Mouse (Mus musculus) left cerebral cortex, postnatal 4 days (tissue): ENCODE results near the gene Sacm1l. TPM values are rescaled to one million over a fixed set of nuclear protein-coding genes. Genes with fewer than 3 reads are reported as not detected.

Experiments used
- DNase-seq: peaks from one replicate; pipeline ENCODE4 v3.0.0-alpha.2; 2022
- intact Hi-C: fragments of 180-260 bp; cut with DNase I; formaldehyde crosslinking; loops from one replicate; pipeline ENCODE4 v1.15.1; 2025
- total RNA-seq, 2 experiments: library from RNA; stranded (reverse); gene quantifications; 2 replicates each; pipeline ENCODE4 v1.2.3; 2021

Gene Sacm1l
- 10 to 100 TPM; 43.3 to 46.6 TPM for total RNA-seq

DNA sequence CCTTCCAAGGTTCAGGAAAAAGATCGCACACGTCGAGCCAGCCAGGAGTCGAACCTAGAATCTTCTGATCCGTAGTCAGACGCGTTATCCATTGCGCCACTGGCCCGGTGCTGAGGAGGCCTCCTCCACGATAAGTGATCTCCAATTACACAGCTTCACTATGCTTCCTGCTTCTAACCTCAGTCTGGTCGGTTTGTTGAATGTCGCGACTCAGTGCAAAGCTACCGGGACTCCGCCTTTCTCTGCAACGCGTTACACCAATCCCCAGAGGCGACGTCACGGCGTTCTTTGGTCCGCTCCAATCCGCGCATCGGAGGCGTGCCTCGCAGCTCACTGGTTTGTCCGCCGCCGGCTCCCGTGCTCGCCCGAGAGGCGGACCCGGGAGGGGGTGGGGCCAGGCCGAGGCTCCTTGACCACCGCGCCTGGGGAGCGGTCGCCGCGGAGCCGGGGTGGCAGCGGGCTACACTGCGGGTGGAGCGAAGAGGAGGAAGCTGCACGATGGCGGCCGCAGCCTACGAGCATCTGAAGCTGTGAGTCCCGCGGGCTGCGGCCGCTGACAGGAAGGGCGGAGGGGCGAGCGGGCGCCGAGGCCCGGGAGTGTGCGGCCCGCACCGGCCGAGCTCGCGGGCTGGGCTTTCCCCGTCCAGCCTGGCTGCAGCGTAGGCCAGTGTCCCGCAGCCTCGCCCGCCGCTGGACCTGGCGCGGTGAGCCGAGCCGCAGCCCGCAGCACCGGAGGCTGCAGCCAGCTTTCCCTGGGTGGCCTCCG, at the start of gene Sacm1l:
Gene Sacm1l, plus strand, starts transcription at position 368 of the 766 bp plus-strand sequence.
- DNase-seq: peak; percentile 99
- intact Hi-C loops: loop anchor here (10.0 kb wide), 2 partner anchors 165 to 265 kb away; partner anchors contain the start of genes Lars2 and Tmem158

DNA sequence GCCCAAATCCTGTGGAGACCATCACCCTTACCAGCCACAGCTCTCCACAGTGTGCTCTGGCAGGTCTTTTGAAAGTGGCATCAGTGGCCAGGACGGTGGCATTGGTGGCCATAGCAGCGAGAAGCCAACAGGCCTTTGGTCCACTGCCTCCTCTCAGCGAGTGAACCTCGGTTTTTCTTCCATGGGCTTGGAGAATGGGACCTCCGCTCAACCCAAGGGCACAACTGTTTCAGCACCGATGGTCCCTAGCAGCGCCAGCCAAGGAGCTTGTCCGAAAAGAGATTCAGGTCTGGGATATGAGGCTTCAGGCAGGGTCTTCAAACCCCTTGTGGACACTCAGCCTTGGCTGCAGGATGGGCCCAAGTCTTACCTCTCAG, 49.7 kb upstream of the Sacm1l start:
- intact Hi-C loops: no loop called here
- DNase-seq: no peak

DNA sequence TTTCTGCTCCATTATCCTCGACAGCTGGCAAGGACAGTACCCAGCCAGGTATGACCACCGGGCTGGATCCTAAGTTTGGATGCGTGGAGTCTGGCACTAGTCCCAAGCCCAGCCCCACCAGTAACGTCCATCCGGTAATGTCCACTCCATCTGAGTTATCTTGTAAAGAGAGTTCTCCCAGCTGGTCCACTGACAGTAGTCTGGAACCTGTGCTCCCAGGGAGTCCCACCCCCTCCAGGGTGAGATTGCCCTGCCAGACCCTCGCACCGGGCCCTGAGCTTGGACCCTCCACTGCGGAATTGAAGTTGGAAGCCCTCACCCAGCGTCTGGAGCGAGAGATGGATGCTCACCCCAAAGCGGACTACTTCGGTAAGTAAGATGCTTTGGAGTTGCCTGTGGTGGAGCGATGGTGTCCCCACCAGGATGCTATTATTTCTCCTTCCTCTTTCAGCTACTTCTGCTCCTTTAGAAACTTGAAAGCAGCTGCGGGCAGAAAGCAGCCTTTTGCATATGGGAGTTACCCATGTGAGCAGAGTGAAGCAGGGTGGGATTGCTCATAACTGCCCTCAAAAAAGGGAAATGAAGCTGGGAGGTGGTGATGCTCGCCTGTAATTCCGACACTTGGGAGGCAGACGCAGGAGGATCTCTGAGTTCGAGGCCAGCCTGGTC, 49.2 kb upstream of the Sacm1l start:
- no peak for DNase-seq
- intact Hi-C loops: no loop called here

DNA sequence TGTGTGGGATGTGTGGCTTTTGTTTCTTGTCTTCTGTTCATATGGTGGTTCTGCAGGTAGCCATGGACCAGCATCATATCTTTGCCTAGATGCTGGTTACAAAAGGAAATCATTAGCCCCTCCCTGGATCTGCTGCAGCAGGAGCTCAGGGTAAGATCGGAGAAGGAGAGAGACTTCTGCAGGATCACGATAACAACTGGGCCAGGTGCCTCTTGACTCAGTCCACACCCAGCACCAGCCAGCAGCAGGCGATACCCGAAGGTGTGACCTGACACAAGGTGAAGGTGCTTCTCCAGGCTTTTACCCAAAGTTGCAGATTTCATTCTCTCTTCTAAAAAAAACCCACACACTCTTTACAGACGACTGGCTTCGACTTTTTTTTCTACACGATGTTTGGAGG, 48.4 kb upstream of the Sacm1l start:
- intact Hi-C loops: no loop called here
- no peak for DNase-seq

DNA sequence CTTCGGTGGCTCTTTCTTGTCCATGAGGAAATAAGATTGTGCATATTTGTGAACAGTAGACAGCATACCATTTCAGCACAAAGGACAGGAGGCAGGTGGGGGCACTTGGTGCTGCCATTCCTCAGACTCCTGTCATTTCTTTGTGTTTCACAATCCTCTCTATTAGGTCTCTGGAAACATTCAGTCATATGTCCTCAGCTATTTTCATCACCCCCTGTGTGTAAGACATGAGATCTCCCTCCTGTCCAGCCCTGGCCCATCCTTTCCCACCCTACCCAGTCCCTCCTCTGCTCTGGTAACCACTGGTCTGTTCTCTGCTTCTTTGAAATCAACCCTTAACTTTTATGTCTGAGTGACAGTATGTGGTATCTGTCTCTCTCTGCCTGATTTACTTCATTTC, 46.0 kb upstream of the Sacm1l start:
- no peak for DNase-seq
- intact Hi-C loops: no loop called here

DNA sequence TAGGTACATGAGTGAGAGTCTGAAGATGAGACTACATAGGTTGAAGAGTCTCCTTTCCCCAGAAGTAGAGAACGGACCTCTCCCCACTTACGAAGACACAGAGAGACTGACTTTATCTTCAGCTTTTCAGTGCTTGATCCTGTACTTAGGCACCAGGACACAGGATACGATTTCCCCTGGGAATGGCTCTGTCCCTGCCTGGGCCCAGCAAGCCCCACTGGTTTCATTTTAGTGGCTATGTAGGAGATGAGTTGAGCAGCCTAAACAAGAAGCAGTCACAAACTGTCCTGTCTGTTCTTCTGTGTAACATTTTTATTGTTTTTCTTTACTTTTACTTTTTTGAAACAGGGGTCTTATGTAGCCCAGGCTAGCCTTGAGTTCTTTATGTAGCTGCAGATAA, 44.7 kb upstream of the Sacm1l start:
- intact Hi-C loops: no loop called here

DNA sequence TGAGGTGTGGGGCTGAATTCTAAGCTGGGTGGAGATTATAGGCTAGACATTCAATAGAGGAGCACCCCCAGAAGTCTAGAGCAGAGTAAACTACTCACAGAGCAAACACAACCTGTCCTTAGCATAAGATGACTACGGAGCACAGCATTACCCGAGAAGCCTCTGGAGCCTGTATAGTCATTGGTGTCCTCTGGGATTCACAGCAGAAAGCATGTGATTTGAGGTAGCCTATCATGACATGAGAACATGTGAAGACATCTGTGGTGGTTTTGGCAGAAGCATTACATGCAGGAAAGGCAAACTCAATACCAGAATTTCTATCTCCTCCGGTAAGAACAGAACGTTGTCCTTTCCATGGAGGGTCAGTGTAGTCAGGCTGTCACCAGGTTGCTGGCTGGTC, 44.0 kb upstream of the Sacm1l start:
- intact Hi-C loops: no loop called here
- DNase-seq: no peak

More for the DNA sequence above, 44.7 kb upstream of the Sacm1l start:
- DNase-seq: no peak

DNA sequence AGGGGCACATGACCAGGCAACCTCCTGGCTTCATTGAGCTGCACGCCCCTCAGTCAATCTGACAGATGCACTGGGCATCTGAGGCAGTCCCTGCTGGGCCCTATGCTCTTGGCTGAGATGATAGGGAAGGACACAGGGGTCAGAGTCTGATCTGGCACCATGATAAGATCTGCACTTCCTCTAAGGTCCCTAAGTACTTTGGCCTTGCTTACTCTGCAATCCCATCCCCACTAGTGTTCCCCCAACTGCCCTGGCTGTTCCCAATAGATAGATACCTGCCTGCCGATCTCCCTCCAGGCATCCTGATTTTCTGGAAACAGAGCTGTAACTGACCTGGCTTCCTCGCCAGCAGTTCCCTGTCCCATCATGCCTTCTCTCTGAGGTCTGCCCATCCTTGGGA, 42.9 kb upstream of the Sacm1l start:
- intact Hi-C loops: no loop called here
- no peak for DNase-seq

DNA sequence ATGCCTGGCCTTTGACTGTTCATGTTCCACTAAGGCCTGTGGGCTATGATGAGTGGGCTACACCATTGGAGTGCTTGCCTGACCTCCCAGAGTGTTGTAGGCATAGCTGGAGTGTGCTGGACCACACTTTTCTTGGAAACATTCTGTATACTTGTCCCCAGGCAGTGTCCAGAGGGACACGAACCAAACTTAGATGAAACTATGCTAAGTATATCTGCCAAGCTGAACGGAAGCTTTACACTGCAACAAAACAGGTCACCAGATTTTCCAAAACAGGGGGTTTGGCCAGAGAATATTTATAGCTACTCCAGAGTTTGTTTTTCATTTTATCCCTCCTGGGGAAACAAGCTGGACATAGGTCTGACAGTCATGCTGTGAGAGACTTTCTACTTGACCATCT, 40.5 kb upstream of the Sacm1l start:
- intact Hi-C loops: no loop called here
- no peak for DNase-seq

DNA sequence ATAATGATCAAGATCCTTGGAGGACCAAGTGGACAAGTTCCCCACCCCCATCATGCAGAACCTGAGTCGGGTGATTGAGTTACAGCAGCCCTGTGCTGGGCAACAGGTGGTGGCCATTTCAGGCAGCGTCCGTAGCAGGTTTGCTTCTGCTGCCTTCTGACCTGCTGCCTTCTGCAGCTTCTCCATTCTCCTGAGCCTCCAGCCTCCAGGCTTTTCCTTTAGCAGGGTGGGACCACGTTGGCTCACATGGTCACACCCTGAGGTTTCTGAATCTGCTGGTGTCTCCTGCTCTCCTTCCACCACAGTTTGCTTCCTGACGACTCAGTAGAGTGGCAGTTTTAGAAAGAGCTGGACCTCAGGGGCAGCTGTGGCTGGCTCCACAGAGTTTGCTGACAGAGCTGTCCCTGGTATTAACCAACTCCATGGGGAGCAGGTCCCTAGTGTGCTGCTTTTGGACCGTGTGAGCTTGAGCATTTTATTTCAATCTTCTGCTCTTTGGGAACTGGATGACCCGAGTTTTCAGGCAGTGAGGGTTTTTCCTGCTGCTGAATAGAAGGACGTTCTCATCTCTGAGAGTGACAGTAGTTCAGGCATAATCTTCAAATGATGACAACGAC, 39.7 kb upstream of the Sacm1l start:
- DNase-seq: no peak
- intact Hi-C loops: no loop called here

DNA sequence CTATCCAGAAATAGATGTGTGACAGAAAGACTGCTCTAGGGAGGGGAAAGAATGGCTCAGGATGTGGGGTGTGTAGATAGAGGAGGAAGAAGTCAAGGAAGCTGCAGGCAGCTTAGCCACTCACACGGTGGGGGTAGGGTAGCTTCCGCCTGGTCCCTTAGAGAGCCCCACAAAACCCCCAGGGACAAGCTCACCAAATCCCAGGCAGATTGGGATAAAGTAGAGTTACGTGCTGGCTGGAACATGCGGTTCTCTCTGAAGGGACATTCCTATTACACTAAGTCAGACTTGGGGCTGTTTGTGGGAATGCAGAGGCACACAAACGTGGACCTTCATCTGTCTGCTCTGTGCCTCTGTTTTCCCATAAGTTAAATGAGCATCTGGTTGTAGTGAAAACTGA, 38.6 kb upstream of the Sacm1l start:
- no peak for DNase-seq
- intact Hi-C loops: no loop called here

DNA sequence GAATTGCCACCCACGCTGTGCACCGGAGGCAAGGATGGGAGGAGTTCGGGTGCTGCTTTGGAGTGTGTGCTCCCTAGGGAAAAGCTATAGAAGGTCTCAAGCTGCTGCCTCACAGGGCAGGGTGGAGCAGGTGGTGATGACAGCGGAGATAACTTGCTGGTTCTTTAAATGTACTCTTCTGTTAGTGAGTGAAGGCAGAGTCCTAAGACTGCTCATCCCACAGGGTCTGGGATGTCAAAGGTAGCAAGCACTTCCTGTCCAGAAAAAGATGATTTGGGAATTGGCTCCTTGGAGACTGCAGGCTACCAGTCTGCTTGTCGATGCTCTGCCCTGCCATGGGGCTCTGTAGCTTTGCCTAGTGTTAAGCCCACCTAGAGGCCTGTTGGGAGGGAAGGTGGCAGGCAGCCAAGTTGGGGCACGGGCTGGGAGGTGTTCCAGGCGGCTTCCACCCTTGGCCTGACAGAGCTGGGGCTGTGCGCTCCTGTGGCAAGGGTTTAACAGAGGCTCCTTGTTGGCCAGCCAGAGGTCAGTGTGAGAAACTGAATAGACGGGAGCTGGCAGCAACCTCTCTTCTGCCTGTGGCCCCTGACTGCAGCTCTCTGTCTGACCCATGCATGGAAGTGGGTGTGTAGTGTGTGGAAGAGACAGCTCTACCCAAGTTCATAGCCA, 37.5 kb upstream of the Sacm1l start:
- intact Hi-C loops: no loop called here
- peak; percentile 80 for DNase-seq

DNA sequence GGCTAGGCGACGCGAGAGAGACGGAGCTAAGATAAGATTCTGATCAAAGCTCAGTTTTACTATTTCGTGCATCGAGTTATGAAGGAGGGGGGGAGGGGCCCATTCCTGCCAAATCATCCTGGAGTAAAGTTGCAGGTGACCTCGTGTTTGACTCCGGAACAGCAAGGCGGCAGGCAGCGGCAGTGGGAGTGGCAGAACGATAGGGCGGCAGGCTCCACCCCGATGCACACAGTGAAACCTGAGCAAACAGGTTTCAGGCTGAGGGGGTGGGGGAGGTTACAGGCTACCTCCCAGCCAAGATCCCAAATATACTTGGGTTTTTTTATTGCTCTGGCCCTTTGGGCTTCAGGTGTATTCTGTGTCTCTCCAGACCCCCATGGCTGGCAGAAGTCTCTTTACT, 32.9 kb upstream of the Sacm1l start:
- intact Hi-C loops: no loop called here
- DNase-seq: no peak

DNA sequence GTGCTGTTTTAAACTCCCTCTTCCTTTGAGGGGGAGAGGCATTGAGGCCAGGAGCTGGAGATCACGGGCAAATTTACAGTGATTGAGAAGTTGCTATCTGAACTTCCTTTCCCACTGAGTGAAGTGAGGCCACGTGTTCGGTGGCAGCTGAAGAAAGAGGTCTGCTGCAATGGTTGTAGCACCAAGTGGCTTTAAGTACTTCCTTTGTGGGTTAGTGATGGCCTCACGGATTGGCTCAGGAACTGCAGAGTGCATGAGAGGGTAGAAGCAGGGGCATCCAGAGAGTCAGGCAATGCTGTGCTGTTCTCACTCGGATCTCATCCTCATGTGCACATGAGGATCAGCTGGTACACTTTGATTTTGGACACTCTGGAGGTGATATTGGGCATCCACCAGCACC, 31.7 kb upstream of the Sacm1l start:
- no peak for DNase-seq
- intact Hi-C loops: no loop called here

DNA sequence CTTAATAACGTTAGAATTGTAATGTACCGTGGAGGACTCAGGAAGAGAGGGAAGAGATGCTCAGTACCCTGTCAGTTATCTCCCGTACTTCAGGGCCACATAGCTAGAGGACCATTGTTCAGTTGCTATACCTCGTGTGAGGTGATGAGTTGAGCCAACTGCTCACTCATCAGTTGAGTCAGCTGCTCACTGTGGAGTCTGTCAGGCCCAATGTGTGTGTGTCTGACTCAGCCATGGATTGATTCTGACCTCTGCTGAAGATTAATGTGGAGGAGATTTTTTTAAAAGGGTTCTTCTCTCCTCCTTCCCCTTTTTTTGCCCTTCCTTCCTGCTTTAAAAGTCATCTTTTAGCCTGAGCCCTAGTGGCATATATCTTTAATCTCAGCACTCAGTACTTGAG, 29.1 kb upstream of the Sacm1l start:
- DNase-seq: no peak
- intact Hi-C loops: no loop called here

DNA sequence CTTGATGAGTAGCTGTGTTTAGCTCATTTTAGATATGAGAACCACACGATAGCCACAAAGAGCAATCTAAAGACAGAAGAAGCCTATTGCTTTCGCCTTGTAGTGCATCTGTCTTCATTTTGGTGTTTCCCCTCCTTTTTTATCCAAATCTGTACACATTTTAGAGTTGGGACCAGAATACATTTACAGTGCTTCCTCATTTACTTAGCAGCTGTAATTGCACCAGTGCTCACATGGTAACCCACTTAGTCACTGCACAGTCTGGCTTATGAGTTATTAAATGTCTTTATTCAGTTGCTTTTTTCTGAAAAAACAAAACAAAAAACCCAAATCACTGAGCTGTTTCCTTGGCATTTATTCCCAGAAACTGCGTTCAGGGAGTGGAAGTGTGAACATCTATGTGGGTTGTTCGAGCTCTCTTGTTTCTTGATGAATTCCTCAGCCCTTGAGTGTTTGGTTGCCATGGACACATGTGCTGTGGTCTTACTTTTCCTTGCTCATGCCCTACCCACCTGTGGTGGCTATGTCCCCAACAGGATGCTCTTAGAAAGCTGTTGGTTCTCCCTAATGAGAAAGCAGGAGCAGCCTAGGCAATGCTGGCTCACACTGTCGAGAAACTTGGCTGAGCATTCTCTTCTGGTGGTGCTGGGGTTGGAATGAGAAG, 26.3 kb upstream of the Sacm1l start:
- DNase-seq: no peak
- intact Hi-C loops: no loop called here

DNA sequence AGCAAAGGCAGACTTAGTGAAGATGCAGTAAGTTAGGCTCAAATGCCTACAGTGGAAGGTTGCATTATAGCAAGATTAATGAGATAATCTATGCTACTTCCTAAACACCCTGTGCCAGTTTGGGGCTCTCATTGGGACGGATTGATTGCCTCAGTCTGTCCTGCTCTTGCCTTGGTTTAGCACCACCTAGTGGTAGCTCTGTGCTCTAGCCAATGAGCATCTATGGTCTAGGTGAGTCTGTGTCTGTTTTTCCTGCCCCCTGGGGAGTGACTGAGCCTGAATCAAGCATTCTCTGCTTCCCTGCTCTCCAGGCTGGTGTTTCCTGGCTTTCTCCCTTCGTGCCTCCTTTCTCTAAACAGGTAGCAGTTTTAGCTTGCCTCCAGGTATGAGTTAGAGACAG, 25.2 kb upstream of the Sacm1l start:
- peak; percentile 56 for DNase-seq
- intact Hi-C loops: no loop called here

DNA sequence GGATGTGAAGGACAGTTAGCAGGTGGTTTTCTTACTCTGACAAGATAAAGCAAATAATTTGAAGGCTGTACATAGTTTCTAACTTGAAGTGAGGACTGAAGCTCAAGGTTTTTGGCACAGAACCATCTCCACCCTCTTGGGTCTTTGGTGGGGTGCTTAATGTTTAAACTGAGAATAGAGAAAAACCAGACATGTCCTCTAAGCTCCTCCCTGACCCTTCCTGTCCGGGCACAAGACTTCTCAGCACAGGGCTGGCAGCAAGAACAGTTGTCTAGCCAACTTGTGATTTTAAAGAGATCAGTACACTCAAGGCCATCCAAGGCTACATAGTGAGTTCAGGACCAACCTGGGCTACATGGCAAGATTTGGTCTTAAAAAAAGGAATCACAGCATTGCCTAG, 24.0 kb upstream of the Sacm1l start:
- intact Hi-C loops: loop anchor here (5.0 kb wide), 1 partner anchor 48 kb away; no protein-coding TSS in a partner anchor
- DNase-seq: no peak

DNA sequence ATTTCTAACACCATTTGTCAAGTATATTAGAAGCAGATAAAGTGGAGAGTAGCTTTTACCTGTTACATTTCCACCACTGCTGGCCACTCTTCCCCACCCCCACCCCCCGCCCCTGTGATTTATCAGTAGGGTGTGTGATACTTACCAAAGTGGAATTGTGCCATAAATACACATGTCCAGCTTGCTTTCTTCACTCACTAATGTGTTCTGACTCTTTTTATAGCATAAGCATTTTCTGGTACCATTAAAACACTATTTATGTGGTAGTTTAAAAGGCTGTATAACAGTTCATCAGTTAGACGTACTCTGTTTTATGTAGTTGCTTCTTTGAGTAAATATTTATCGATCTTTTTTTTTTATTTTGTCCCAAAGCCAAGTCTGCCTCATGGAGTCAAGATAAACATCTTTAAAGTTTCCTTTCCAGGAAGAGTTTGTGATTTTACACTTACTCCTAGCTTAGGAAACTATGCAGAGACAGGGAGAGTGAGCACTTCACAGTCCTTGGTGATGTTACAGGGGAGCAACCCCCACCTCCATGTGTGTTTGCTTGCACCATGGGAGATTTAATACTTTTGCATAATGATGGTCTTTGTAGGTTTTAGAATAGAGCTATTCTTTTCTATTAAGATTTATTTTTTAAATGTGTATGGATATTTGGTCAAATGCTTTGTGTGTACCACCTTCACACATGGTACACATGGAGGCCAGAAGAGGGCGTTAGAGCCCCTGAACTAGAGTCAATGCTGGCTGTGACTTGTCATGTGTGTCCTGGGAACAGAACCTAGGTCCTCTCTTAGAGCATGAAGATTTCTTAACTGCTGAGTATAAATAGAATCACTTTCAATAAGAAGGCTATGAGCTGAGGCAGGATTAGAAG, 23.1 kb upstream of the Sacm1l start:
- intact Hi-C loops: loop anchor here (5.0 kb wide), 1 partner anchor 49 kb away; no protein-coding TSS in a partner anchor
- no peak for DNase-seq

DNA sequence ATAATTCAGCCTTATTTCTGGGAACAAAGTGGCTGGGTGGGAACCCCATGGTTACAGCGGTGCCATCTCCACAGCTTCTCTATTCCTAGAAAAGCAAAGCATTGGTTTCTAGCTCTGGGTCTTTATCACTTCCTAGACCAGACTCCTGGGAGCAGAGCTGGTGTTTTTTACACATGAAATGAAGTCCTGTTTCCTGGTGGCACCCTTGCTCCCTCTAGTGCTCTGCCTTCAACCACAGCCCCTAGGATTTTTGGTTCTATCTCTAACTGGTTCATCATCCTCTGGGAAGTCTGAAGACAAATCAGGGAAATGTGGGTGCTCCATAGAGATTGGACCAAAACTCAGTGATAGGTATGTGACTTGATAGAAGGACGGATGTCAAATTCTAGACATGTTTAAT, 22.2 kb upstream of the Sacm1l start:
- intact Hi-C loops: loop anchor here (5.0 kb wide), 1 partner anchor 50 kb away; no protein-coding TSS in a partner anchor
- DNase-seq: no peak
